Mouse (Mus musculus): ENCODE data around the gene Far2. TPM values are rescaled to one million over a fixed set of nuclear protein-coding genes. Genes with fewer than 3 reads are reported as not detected.

The Far2 gene
- polyA plus RNA-seq (2014; fragmentation: Illumina TruSeq; extraction: RNeasy Lipid Tissue Mini Kit (QIAGEN cat#74804); ENCODE audit: low read depth, low replicate concordance): not detected

GRCm38 (mm10) chr6:148046881-148047649, at the start of gene Far2:
TSS of gene Far2 (plus strand) at chr6:148047259.

GRCm38 (mm10) chr6:148211897-148212680, 165.0 kb downstream of the Far2 start, which contains the start of gene Ergic2:
TSS of gene Ergic2 (minus strand) at chr6:148212374.

Other genes with a start within 250 kb of the Far2 start
- gene Ergic2, start 165.1 kb downstream of the Far2 start, polyA plus RNA-seq (2014; fragmentation: Illumina TruSeq; extraction: RNeasy Lipid Tissue Mini Kit (QIAGEN cat#74804); ENCODE audit: low read depth, low replicate concordance): 216 TPM

Data from kidney, adult 10 weeks (tissue).